Mouse (Mus musculus) kidney, postnatal 10 days (tissue): ENCODE data around the gene Rrbp1.

Source experiments
- DNase-seq: peaks from one replicate; pipeline ENCODE4 v3.0.0; 2021; ENCODE audit warnings: mixed read lengths

Rrbp1 gene

DNA sequence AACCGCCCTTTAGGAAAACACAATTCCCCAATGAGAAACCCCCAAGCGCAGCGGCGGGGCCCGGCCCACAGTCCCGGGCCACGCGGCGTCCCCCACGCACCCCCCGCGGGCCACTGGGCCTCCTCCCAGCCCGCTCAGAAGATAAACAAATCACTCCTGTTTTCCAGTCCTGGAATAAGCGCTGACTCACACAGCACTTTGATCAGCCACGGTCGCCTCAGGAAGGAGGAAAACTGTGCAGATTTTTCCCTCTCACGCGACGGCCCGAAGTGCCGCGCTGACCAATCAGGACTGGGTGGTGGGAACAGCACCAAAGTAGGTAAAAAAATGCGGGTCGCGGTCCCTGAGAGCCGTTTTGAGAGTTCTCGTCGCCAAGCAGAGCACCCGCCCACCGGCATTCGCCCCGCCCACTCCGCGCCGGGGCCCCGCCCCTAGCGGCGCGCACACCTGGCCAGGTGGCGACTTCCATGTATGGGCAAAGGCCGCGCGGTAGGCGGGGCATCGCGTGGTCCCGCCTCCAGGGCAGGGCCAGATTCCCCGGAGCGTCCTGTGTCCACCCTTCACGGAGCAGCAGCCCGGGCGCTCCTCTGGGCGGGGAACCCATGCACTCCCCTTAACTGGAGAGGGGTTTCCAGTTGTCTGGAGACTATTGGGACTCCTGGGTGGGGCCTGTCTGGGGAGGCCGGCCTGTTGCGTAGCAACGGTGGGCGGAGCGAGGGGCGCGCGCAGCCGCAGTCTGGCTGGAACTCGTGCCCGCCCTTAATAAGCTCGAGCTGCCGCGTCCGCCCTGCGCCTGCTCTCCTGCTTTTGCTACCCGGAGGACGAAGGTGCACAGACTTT is 96.1 kb downstream of the Rrbp1 start, which contains the start of gene Dstn:
TSS of gene Dstn (plus strand) at position 561 of the 840 bp plus-strand sequence.
- DNase-seq, result peak; percentile 98

DNA sequence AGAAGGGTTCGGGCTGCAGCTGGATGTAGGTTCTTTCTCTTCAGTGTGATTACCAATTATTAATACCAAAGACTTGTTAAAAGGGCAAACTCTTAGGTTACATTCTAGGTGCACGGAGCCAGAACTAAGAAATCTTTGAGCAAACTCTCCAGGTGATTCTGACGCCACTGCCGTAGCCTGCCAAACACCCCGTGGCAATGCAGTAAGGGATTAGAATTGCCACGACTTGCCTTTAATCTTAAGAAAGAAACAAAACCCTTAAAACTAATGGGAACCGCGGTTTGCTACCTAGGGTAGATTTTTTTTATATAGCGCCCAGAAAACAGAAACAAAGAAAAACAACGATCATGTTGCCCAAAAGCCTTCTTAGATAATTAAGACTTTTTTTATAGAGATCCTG is 96.8 kb downstream of the Rrbp1 start:
- no peak for DNase-seq

DNA sequence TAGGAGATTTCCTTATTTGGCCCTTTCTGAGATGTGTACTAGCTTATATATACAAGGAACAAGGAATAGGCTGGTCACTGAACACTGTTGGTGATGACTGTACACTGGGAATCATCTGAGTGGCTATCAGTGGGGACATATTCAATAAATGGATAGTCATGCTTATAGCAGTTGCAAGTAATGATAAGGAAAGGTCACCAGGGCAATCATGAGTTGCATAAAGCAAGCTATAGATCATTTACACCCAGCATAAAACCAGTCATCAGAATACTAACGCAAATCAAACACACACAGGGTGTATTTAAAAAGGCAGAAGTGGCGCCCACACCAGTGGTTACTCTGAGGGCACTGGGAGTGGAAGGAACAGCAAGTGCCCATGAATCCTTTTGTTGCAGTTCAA is 98.9 kb downstream of the Rrbp1 start:
- no peak for DNase-seq

DNA sequence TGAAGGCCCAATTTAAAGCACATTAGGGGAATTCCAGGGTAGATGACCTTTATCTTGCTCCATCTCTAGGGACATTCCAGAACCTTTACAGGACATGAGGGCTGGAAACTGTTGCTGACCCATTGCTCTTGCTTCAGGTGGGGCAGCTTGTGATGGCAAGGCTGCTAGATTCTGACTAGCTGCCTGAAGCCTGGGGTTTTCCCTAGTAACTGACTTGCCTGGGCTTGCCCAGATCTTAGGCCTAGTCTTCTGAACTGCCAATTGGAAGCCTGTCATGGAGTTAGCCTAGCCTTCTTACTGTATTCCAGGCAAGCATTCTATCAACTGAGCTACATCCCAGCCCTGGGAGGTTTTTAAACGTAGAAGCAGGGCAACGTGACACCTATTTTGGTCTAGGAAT is 101.8 kb downstream of the Rrbp1 start:
- DNase-seq, result no peak

DNA sequence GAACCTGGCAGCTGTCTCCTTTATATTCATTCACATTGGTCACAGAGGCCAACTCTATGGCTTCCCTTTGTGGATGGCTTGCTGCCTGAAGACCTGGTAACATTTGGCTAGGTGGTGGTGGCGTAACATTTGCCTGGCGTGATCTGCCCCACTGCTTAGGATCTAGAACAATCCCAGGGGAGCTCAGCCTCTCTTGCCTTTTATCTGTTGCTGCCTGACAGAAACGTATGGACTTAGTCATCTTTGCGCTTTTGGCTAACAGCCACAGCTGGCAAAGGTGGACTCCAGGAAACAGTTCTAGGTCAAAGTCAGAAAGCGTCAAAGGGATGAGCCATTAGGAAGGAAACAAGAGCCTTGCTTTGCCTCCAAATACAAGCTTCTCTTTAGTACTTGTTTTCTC is 106.2 kb downstream of the Rrbp1 start:
- peak; percentile 47 for DNase-seq

DNA sequence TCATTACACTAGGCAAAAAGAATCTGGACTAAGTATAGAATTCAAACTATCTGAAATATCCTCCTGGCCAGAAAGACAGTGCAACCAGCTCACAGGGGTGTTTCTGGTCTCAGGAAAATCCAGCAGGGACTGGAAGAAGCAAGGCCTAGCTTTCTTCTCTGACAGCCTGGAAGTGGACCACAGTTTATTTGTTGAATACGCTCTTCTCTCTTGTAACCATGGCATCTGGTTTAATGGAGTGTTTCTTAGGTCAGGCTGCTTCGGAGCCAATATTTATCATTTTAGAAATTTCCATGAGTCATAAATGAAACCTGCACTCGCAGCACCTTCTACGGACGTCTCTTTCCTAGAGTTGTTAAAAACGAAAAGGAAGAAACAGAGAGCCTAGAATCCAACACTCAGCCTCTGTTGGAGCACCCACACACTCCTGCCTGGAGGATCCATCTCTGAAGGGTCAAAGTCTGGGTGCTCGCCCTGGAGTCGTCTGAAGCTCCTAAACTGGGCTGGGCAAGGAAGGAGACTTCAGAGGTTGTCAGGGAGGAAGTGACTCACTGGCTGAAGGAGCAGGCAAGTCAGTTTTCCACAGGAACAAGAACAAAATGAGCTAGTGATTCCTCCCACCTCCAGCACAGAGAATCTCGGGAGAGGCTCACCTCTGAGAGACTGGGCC is 107.6 kb downstream of the Rrbp1 start:
- no peak for DNase-seq

DNA sequence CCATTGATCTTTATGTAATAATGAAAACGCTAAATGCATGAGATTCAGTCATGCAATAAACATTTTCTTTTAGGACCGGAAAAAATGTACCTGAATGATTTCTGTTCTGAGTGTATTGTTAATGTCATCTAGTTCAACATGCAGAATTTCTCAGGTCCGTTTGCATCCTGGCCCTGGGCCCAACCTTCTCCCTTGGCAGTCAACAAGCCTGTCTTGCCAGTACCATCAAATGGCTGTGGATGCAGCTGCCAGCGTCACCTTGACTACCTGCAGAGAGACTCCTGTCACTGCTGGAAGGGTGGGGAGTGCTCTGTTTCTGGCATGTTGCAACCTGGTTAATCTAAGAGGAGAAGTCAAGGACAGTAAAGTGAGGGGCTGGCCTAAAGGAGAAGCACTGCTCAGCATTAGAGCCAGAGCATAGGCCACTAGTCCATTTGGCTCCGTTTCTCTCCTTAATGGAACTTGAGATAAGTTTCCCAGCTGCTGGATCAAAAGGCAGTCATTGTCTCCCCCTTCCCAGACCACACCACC is 110.2 kb downstream of the Rrbp1 start:
- DNase-seq, result no peak

DNA sequence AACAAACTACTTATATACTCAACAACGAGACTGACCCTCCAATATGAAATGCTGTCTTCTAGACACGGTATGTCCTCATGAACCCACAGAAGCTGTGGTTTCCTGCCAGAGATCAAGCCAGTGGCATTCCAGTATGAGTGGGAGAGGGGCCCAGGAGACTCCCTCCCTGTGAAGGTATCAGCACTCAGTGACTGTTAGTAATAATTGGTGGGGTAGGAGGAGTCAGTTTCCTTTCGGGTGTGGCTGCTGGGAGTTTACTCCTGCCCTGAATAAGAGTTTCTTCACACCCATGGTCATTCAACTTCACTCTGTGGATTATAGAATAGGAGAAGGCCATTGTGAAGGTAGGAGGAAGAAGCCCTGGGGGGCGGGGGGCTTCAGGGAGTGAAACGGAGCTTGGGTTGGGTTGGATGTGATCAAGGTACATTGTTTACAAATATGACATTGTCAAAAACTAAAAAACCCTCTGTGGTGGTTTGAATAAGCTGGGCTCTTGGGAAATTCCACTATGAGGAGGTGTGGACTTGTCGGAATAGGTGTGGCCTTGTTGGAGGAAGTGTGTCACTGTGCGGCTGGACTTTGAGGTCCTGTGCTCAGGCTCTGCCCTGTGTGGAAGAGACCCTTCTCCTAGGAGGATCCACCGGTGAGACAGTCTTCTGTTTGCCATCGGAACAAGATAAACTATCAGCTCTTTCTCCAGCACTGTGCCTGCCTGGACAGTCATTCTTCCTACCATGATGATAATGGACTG is 111.4 kb downstream of the Rrbp1 start:
- no peak for DNase-seq
